Mouse (Mus musculus): ENCODE measurements at regions not wholly inside any gene's neighbourhood (a gene's known extent, or its start where the extent isn't known, plus 50 kb on each side); places are given as distances from the start of the nearest gene placed in this dataset.

DNA sequence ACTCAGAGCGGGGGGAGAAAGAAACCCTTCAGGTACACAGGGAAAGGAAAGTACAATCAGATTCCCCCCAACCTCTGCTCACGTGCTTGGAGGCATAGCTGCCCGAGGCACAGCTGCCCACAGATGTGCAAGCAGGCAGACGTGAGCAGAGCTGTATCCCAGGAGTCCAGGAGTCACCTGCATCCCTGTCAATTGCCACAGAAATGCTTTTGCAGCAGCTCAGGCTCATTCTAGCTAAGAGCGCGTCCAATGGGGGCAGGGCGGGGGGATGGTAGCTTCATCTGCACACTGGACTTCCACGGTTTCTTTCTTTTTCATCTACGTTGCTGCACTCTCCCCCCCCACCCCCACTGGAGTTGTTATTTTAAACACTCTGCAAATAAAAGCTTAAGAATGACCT is 66.0 kb upstream of the Fat4 start:
- no peak for DNase-seq (ENCODE audit: low spot score in 2 of 2)

DNA sequence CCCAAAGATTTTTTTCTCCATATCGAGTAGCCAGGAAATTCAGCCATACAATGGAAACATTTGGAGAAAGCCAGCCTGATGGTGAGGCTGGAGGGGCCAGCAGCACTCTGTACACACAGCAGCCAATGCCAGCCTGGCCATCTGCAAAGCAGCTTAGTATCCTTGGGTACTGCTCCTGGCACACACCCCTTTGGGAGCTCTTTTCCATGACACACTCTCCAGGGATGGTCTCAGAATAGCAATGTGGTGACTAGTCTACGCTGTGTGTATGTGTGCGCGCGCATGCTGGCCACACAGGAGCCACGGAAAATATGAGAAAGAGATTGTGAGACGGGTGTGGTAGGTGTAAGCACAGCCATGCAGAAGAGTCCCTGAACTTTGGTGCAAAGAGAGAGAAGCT is 66.4 kb upstream of the Fat4 start:
- no peak for DNase-seq (ENCODE audit: low spot score in 2 of 2)

DNA sequence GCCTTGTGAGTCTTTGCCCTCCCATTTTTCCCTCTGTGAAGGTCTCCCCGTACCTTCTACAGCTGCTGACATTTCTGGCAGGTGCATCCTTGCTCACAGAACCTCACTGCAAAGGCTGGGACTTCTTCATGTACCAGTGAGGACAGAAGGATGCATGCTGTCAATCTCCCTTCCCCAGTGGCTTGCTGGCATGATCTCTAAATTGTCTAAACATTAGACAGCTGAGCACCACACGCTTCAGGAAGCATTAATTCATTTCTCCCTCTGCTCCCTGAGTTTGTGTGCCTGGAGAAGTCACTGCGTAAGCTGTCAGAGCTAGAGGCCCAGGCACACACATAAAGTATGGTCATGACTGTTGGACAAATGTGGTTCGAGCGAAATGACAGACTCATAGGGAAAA is 69.1 kb upstream of the Fat4 start:
- no peak for DNase-seq (ENCODE audit: low spot score in 2 of 2)

DNA sequence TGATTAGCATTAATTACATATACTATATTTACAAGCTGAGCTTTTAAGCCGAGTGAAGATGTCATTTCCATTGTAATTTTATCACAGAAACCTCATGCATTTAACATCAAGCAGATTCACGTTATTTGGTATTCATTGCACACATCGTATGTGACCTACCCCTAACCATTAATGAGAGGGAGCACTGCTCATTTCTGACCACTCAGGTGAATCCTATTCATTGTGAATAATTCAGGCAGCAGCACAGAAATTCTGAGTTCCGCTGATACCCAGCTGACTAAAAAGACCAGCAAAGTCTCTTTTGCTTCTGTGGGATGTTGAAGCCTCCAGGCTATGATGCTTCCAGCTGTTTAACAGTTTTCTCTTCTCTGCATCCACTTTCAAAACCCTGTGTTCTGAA is 74.3 kb upstream of the Fat4 start:
- DNase-seq (ENCODE audit: low spot score in 2 of 2) = no peak

DNA sequence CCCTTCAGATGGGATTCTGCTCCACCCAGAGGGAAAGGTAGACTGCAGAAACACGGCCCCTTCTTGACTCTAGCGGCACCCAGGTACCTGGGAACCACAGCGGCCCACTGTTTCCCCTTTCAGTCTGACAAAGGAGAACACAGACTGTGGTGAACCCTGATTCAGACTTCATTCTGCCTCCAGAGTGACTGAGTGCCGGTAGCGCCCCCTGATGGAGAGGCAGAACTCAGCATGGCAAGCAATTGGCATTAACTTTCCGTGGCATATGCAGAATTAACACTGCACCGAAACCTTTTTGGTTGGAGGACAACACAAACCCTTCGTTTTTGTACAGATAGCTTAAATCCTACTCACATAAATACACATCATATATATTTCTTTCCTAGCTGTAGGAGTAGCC is 75.1 kb upstream of the Fat4 start:
- peak in 1 of 2 experiments; percentile 5 for DNase-seq (ENCODE audit: low spot score in 2 of 2)

DNA sequence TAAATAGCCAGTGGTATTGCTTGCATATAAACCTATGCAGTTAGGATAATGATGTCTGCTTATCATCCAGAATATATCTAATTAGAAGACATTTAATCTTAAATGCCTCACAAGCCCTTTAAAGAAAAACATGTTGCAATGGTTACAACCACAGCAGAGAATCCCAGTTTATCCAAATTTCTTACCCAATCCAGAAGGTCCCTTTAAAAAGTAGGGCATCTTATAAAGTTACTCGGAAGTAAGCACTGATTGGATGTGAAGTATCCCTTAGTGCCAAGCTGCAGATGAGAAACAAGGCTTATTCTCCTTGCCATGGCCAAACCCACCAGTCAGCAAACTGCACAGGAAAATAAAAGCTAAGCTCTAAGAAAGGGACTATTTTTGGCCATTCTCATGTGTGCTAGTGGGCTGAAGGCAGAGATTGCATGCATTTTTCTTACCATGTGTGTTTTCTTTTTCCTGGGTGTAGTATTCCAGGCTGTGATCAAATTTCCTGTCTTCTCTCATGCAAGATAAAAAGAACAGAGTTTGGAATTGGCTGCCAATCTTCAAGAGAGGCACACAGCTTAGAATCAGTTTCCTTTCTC is 80.2 kb upstream of the Fat4 start:
- DNase-seq (ENCODE audit: low spot score in 2 of 2) = no peak

DNA sequence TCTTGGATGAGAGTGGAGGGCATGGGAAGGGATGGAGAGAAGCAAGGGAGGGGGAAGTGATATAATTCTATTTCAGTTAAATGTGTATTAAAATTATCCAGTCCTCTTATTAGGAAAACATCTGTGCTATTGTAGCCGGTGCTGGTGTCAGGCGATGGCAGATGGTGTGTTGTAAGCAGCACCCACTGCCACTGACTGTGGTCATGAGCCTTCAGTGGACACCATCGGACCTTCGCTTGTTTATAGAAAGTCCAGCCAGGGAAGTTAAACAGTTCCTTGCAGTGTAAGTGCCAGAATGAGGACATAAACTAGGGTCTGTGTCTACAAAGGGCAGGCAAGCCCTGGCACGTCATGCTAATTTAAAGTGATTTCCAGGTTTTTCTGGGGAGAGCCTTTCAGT is 80.7 kb upstream of the Fat4 start:
- no peak for DNase-seq (ENCODE audit: low spot score in 2 of 2)

DNA sequence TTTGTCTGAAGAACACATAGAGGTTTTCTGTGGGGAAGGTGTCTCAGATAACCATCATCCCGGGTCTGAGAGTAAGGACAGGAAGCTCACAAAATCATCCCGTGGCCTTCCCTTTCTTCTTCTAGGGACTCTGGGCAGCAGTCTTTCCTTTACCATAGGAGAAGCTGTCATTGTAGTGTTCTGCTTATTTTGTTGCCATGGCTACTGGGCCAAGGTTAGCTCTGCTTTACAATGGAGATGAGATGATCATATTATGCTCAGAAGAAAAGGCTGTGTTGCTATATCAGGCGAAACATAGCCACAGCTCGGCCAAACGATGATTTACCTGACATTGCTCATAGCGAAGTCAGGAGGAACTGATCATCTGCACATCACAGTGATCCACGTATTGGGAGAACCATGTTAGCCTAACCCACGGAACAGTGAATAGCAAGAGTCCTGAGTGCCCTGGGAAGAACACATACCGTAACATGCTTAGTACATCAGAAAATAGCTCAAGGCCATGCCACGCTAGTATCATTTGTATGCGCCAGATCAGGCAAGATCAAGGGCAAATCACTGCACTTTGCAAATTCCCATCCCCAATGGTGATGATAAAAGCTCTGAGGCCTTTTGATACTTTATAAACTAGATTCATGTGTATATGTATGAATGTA is 91.0 kb upstream of the Fat4 start:
- DNase-seq (ENCODE audit: low spot score in 2 of 2) = no peak

DNA sequence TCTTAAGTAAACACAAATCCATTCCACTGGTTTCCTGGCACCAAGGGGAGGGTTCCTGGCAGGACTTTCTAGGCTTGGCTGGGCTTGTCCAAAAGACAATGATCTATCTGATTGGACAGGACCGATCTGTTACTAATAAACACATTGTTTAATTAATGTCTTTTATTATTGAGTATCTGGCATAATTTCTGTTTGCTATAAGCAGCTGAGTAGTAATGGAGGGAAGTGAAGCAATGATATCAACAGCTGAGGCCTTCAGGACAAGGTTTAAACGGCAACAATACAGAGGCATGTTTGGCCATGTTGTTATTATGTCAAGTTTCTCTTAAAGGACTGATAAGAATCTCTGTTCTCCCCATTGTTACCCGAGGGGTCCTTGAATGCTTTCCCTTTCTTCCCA is 93.5 kb upstream of the Fat4 start:
- no peak for DNase-seq (ENCODE audit: low spot score in 2 of 2)

DNA sequence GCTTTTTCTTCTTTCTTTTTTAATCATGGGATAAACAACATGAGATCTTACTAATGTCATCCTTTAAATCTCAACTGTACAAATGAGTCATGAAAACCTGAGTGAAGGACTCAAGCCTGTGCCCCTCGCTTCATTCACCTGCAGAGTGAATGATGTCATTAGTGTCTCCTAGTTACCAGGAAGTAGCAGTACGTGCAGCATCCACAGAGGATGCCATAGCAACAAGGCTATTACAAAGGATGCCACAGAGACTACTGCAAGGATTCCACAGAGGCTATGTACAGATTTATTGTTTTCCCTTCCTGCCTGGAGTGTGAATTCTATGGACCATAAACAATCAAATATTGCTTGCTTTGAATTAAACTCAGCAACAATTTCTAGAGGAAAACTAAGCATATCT is 98.0 kb upstream of the Fat4 start:
- DNase-seq (ENCODE audit: low spot score in 2 of 2) = no peak

DNA sequence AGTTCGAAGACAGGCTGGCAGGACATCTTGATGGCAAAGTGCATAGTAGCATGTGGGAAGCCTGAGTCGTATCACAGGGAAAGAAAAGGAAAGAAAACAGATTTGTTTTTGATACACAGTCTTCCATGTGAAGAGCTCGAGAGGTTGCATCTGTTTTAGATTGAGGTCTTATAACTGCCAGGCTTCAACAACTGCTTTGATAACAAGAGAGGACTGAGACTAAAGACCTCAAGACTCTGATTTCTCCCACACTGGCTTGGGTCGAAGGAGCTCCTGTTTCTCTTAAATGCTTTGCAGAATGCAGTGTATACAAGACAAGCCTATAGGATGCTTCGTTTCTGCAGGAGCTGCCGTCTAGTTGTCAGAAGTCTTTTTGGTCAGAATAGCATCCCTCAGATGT is 103.0 kb upstream of the Fat4 start:
- no peak for DNase-seq (ENCODE audit: low spot score in 2 of 2)

DNA sequence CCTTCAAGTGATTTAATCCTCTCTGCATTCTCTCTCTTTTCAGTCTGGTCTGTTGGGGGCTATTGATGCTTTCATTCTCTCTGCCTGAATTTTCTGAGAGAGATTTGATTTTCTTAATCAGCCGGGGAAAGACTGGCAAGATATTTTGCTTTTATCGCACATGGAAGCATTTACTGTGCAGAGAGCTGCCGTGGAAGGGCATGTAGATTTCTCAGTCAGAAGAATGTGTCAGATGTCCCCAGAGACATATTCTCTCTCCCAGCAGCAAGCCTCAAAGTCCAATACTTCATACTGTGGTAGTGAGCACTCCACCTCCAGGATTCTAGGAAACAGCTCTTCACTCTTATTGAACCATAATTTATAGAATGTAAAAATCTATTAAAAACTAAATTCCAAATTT is 103.7 kb upstream of the Fat4 start:
- DNase-seq (ENCODE audit: low spot score in 2 of 2) = no peak

DNA sequence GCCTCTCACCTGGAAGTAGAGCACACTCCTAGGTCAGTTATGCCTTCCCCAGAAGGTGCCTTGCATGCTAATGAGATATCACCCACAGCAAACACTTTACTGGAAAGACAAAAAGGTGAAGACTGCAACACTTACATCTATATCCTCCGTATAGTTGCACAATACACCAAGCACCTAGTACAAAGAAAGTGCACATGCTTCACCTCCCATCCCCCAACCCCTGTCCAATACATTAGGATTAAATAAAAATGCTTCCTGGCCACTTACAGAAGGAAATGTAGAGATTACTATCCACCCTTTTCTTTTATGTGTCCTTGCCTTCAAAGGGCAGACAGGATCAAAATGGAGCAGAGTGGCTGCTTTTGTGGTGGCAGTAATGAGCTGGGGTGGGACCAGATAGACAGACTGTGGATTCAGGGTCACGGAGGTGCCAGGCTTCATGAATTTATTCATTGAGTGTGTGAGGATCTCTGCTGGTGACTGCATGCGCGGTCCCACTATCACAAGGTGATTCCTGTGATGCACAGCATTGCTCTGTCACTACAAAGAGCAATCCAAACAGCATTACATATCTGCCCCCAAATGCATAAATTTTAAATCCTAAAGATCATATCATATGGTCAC is 109.9 kb upstream of the Fat4 start:
- DNase-seq (ENCODE audit: low spot score in 2 of 2) = no peak

DNA sequence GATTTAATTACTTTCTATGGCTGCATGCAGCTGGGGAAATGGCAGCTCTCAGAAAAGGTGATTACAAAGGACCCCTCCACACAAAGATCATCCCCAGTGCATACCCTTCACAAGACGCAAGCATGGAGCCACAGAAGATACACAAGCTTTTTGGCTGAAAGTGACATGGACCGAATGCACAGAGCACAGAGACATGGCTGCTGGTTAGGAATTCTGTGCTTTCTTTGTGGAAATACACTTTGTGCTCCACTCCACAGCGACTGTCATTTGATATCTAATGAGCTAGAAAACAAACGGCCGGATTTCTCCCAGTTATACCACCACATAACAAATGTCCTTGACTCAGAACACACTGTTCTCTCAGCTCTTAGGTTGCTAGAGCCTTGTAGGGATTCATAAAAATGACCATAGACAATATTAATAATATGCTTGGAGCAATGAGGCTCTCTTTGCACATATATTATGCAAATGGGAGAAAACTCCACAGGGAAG is 132.1 kb upstream of the Fat4 start:
- no peak for DNase-seq (ENCODE audit: low spot score in 2 of 2)

DNA sequence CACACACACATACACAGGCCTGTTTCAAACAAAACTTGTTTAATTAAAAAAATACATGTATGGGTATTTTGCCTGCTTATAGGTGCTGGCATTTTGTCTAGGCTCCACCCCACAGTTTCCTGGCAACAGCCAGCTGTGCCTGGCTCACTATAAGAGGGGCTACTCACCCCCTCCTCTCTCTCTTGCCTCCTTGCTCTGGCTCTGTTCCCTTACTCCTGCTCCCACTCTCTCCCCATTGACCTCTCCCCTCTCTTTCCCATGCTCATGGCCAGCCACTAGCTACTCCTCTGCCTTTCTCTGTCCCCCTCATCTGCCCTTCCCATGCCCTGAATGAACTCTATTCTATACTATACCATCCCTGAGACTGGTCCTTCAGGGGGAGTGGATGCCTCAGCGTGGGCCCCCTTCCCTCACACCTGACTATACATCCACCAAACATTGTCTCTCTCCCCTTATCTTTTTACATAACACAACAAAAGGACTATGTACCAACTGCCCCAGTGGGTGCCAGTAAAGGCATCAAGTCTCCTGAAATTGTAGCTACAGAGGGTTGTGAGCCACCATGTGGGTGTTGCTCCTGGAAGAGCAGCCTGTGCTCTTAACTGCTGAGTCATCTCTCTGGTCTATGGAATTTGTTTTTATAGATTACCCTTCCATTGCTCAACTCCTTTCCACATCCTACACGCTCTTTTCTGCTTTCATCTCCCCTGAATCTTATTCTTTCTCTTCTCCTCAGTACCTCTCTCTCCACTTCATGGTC is 133.1 kb upstream of the Fat4 start:
- DNase-seq (ENCODE audit: low spot score in 2 of 2) = no peak

DNA sequence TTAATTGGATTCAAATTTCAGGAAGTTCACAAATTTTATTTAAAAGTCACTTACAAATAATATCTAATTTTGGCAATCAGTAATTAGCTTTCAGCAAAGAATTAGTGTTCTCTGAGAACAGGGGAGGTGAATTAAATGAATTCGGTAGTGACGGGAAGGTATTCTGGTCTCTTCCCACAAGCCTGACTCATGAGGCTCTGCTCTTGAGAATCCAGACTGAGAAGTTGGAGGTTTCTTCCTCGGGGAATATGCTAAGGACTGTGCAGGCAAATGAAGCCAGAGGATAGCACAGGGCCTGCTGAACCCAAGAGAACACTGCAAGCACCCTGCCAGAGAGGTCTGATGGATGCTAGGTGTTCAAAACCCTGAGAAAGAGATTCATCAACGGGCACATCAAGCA is 144.6 kb upstream of the Fat4 start:
- DNase-seq (ENCODE audit: low spot score in 2 of 2) = no peak

DNA sequence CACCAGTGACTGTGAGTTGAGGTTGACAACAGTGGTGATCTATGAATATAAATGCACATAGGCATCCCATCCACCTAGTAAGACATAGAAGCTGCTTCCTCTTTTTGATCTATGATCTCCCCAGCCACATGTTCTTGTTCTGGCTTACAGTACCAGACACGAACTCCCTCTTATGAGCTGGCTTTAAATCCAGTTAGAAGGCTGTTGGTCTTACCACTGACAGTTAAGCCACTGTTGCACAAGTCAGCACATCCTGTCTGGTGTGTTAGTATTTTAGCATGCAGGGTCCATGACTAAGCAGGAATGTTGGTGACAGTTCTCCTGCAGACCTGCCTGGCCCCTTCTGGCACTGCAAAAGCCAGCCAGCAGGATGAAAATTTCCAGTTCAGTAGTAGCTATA is 164.1 kb upstream of the Fat4 start:
- DNase-seq (ENCODE audit: low spot score in 2 of 2) = no peak

DNA sequence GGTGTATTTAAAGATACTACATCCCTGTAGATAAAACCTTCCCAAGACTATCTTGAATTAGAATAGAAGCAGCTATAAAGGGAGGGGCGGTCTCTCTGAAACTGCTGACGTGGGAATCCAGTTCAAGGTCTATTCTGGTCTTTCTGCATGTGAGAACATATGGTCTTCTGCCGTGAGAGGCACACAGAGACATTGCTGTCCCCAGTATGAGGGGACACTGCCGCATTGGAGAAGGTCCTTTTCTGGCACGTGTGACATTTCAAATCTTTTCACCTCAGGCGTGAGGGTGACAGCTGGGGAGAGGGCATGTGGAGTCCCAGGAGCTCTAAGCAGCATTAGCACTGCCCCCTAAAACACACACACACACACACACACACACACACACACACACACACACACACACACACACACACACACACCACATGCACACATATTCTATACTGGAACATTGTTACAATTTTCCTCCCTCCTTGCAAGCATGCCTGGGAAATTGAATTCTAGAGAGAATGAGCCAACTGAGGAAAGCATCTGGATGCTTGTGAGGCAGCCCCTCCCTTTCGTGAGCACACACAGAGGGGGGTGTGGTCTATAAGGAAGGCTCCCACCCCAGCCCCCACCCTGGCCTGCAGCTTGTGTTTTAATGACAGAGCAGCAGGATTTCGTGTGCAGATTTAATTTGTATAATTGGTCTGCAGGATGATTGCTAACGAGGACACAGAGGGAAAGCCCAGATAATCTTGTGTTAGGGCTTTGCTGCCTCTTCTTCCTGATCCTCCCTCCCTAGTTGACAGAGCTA is 174.5 kb upstream of the Fat4 start:
- DNase-seq (ENCODE audit: low spot score in 2 of 2) = no peak

DNA sequence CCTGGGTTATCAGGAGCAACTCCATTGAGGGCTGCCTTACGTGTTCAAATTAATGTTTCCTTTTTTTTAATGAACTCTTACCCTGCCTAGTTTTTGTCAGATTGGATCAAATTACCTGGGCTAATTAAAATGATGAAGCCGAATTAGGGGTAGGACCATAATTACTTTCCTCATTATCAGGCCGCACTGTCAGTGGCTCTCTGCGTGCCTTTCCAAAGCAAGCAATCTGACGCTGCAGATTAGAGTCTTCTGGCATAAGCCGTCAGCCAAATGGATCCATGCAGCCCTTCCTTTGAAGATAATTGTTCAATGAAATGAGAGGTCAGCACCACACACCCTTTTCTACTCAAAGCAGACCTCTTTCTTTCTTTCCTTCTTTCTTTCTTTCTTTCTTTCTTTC is 175.5 kb upstream of the Fat4 start:
- DNase-seq (ENCODE audit: low spot score in 2 of 2) = no peak

DNA sequence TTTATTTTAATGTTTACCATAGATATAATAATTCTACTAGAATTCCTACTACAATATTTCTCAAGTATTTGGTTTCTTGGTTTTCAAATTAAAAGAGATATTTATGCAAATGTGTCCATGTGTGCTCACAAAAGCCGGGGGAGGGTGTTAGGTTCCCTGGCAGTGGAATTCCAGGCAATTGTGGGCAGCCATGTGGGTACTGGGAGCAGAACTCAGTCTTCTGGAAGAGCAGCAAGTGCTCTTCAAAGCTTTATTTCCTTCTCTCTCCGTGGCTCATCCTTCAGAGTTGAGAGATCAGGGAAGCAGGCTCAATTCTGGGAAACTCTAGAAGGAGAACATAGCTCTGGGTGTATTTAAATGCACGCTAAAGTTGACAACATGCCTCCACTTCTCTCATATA is 178.8 kb upstream of the Fat4 start:
- no peak for DNase-seq (ENCODE audit: low spot score in 2 of 2)

DNA sequence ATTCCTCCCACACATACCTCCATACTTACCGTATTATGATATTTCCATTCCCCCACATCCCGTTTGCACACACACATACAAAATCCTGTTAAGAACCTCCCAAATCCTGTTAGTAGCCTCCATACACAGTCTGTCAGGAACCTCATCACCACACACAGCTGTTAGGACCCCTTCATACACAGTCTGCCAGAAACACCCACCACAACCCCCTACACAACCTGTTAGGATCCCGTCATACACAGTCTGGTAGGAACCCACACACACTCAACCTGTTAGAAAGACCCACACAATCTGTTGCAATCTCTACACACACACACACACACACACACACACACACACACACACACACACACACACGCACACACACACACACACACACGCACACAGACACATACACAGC is 187.5 kb upstream of the Fat4 start:
- no peak for DNase-seq (ENCODE audit: low spot score in 2 of 2)

DNA sequence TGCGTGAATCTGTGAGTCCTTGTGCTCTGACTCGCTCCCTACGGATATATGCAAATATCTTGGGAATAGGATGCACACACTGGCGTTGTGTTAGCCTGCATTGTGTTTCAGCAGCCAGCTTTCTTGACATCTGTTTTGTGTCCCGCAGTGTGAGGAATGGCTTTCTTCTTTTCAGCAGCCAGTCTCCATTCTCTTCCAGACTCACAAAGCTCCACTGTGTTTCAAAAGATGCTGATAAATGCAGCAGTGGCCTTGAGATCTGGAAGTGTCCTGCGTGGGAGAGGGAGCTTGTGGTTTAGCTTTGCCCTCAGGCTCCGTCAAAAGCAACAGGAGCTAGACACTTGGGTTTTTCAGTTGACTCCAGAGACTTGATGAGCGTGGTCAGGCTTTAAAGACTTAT is 188.9 kb upstream of the Fat4 start:
- DNase-seq (ENCODE audit: low spot score in 2 of 2) = no peak
